ENCODE assay signal across 8 mouse cellular contexts in genomic region chr13:52025482-52025848, GRCm38 (mm10).
A peak's percentile ranks its signal among the peaks of the same experiment; 100 is the strongest.
DNase-seq lines count a peak whose midpoint lies in the region; ATAC-seq and TF ChIP-seq lines count a peak whose summit lies in the region.

No protein-coding gene starts in this region.

- no peaks in the 10 kb centered on the region for H3K79me2 ChIP-seq in myocyte (ENCODE audit: control insufficient read depth, insufficient read depth)

- peak overlapping the region; percentile 88 for H3K4me2 ChIP-seq in myocyte (ENCODE audit: low read depth)
- no peak overlapping the region for H3K4me2 ChIP-seq in forebrain, embryonic 14.5 days (ENCODE audit: low read length)

- H3K27me3 ChIP-seq in myocyte (ENCODE audit: control insufficient read depth, insufficient read depth, insufficient read length) = no peaks in the 10 kb centered on the region
- H3K27me3 ChIP-seq in forebrain, embryonic 14.5 days (replicated peaks; ENCODE audit: control insufficient read depth, insufficient read depth, low read length) = no peaks in the 10 kb centered on the region

- no peak overlapping the region; the same call in 1 of the 2 replicates for H3K27ac ChIP-seq in forebrain, embryonic 14.5 days (ENCODE audit: low read depth, low read length)

- TF ChIP-seq POLR2A in myocyte (IDR thresholded peaks at IDR 0.05; ENCODE audit: insufficient read length, low read depth) = peak; percentile 88

- H3K4me1 ChIP-seq in forebrain, embryonic 14.5 days (ENCODE audit: control insufficient read depth, insufficient read depth, low read length) = peaks cover 11% of the 10 kb centered on the region; the same call in 1 of the 2 replicates

- H3K4me3 ChIP-seq in myocyte = no peak overlapping the region
- no peak overlapping the region for H3K4me3 ChIP-seq in forebrain, embryonic 14.5 days (ENCODE audit: low read depth, low read length)

- WGBS in forebrain, embryonic 14.5 days = 84% methylated on average over 5 of the region's 5 CpGs

- H3ac ChIP-seq in myocyte (ENCODE audit: control insufficient read depth, insufficient read length) = no peak overlapping the region

- no peaks in the 10 kb centered on the region for H3K36me3 ChIP-seq in myocyte (ENCODE audit: control insufficient read depth, insufficient read depth)
- no peaks in the 10 kb centered on the region for H3K36me3 ChIP-seq in forebrain, embryonic 14.5 days (ENCODE audit: control insufficient read depth, insufficient read depth, low read length)

- no peaks in the 10 kb centered on the region for H3K9me3 ChIP-seq in forebrain, embryonic 14.5 days (replicated peaks; ENCODE audit: control insufficient read depth, low read length)

- peak; percentile 18 for DNase-seq in kidney, postnatal 10 days
- no peak for DNase-seq in kidney, postnatal 36 days
- peak; percentile 78 for DNase-seq in adrenal gland, postnatal 14 days
- peak; percentile 44 to 63 for DNase-seq in gastrocnemius, postnatal 36 days
- DNase-seq in forebrain, embryonic 14.5 days (ENCODE audit: low spot score) = no peak
- no peak for DNase-seq in lung, adult 18-20 months
- no peak for DNase-seq in layer of hippocampus, adult 18-20 months (ENCODE audit: low spot score in 2 of 2)

- H3K9ac ChIP-seq in forebrain, embryonic 14.5 days (ENCODE audit: low read length) = no peak overlapping the region

- intact Hi-C loops in gastrocnemius, postnatal 36 days (cut with DNase I) = loop anchor here (5.0 kb wide), 1 partner anchor 48 kb away; no protein-coding TSS in a partner anchor

- no peak for ATAC-seq in forebrain, embryonic 14.5 days

TF ChIP-seq in myocyte, 11 proteins besides CTCF, POLR2A, EP300 and RAD21:
- TF ChIP-seq MAX (IDR thresholded peaks at IDR 0.05; ENCODE audit: low read depth) (peak; percentile 65), POLR2AphosphoS2 (IDR thresholded peaks at IDR 0.05; ENCODE audit: insufficient read length, low read depth) (peak; percentile 84), TCF12 (IDR thresholded peaks at IDR 0.05; ENCODE audit: insufficient read depth, poor library complexity, severe bottlenecking) (peak; percentile 81), TCF3 (IDR thresholded peaks at IDR 0.05; ENCODE audit: insufficient read length, low read depth) (peak; percentile 73), E2F4 (IDR thresholded peaks at IDR 0.05; ENCODE audit: insufficient read depth) (no peak), REST (IDR thresholded peaks at IDR 0.05; ENCODE audit: insufficient read depth, insufficient read length) (peak; percentile 20), SRF (IDR thresholded peaks at IDR 0.05; ENCODE audit: control insufficient read depth, insufficient read length, low read depth) (no peak), USF1 (IDR thresholded peaks at IDR 0.05; ENCODE audit: low read depth) (peak; percentile 69), MYOD1 (IDR thresholded peaks at IDR 0.05; ENCODE audit: control insufficient read depth in 1 of 3, insufficient read length in 2 of 3, low read depth in 2 of 3) (peak; percentile 16 to 91 (median 87)), MYOG (IDR thresholded peaks at IDR 0.05; ENCODE audit: control insufficient read depth in 1 of 3, insufficient read depth in 1 of 3, insufficient read length in 2 of 3, low read depth in 2 of 3) (peak; percentile 84 to 97 (median 97)), CEBPB (IDR thresholded peaks at IDR 0.05; ENCODE audit: insufficient read depth, poor library complexity, severe bottlenecking) (peak; percentile 98)

Comparison
In these comparisons a context has a peak if more than half of its experiments do, and no peak if none do; other contexts are left out.
1. DNase-seq: peak in kidney, postnatal 10 days (single experiment), adrenal gland, postnatal 14 days (single experiment) and gastrocnemius, postnatal 36 days (2 of 2); none in kidney, postnatal 36 days (0 of 2), forebrain, embryonic 14.5 days (single experiment), lung, adult 18-20 months (0 of 2) and layer of hippocampus, adult 18-20 months (0 of 2).